Mouse (Mus musculus): Measurements from ENCODE around the gene Tmem181a.
"Not testable (repeated sequence)": the region's sequence is repeated elsewhere in the genome, so short reads cannot be mapped to it uniquely, and the experiment has no call there.

DNA sequence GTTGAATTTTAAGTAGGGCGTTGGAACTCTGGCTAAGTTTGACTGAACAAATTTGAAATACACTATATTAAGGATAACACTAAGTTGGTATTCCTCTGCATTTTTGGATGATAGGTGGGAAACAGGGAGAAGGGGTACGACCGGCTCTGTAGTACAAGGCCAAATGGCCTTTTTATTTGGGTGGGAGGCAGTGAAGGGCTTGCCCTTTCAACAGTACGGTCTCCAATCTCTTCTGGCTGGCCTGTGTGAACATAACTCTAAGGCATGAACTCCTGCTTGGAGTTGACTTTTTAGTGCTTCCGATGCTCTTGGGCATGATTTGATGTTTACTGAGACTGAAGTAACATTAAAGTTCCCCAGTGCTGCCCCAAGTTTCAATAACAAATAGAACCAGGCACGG, 68.9 kb downstream of the Tmem181a start:
- not testable (repeated sequence) for TF ChIP-seq EP300, CTCF (IDR thresholded peaks at IDR 0.05; ENCODE audit: low read depth)
